Mouse (Mus musculus) heart, adult 2 months (tissue): ENCODE measurements around the gene Foxd3. TPM values are rescaled to one million over a fixed set of nuclear protein-coding genes. Genes with fewer than 3 reads are reported as not detected.
"Not testable (repeated sequence)": the region's sequence is repeated elsewhere in the genome, so short reads cannot be mapped to it uniquely, and the experiment has no call there.

Experiments
- DNase-seq, 2 experiments: peaks; one replicate each; pipeline ENCODE4 v3.0.0; 2021
- H3K27ac ChIP-seq: fragments of 200-600 bp; 2 replicates; pipeline ENCODE4 v1.8.1; 2022
- H3K27me3 ChIP-seq: fragments of 200-500 bp; 2 replicates; pipeline ENCODE4 v1.6.1; 2012; ENCODE audit warnings: mild to moderate bottlenecking, low read length, inconsistent platforms, mixed read lengths; ENCODE audit not compliant: control insufficient read depth, insufficient read depth
- H3K36me3 ChIP-seq: fragments of 200-500 bp; 2 replicates; pipeline ENCODE4 v1.6.1; 2012; ENCODE audit warnings: low read length, inconsistent platforms; ENCODE audit not compliant: control insufficient read depth, insufficient read depth
- H3K4me1 ChIP-seq: fragments of 200-500 bp; 2 replicates; pipeline ENCODE4 v1.6.1; 2011; ENCODE audit warnings: low read length; ENCODE audit not compliant: control insufficient read depth, insufficient read depth
- H3K4me3 ChIP-seq: fragments of 200-600 bp; 2 replicates; pipeline ENCODE4 v1.8.1; 2022
- H3K79me2 ChIP-seq: fragments of 200-500 bp; replicated peaks from 2 replicates; pipeline ENCODE4 v1.6.1; 2012; ENCODE audit warnings: mild to moderate bottlenecking, inconsistent platforms, low read length, moderate library complexity, mixed read lengths; ENCODE audit not compliant: control insufficient read depth, insufficient read depth
- H3K9ac ChIP-seq: fragments of 200-500 bp; 2 replicates; pipeline ENCODE4 v1.6.1; 2012; ENCODE audit warnings: low read depth, mild to moderate bottlenecking, control low read depth, inconsistent platforms, low read length, mixed read lengths
- CTCF ChIP-seq: fragments of 200-600 bp; IDR thresholded peaks from 2 replicates; pipeline ENCODE4 v1.8.1; 2022; ENCODE audit warnings: antibody characterized with exemption, mild to moderate bottlenecking, moderate library complexity
- EP300 ChIP-seq: fragments of 200-500 bp; IDR thresholded peaks from 2 replicates; pipeline ENCODE4 v1.6.1; 2011; ENCODE audit warnings: low read depth, low read length, control low read depth; ENCODE audit not compliant: insufficient read depth
- POLR2A ChIP-seq: fragments of 200-500 bp; IDR thresholded peaks from 2 replicates; pipeline ENCODE4 v1.6.1; 2011; ENCODE audit warnings: mild to moderate bottlenecking, low read depth, low read length, control low read depth; ENCODE audit not compliant: insufficient read depth
- WGBS: fragments of 180-500 bp; shearing (Covaris S2); methylation state at CpG from one replicate; pipeline ENCODE4 v1.1.7; 2018; 5-methylcytosine and 5-hydroxymethylcytosine counted together
- intact Hi-C: fragments of 180-260 bp; cut with DNase I; formaldehyde crosslinking; loops from one replicate; pipeline ENCODE4 v1.15.1; 2025
- polyA plus RNA-seq: library from polyadenylated mRNA; depleted of rRNA; stranded (reverse); fragments of >200 nt; gene quantifications from 2 replicates; pipeline ENCODE4 v1.2.3, GENCODE M21; 2012
- total RNA-seq, 2 experiments: library from RNA; stranded (reverse); gene quantifications; 2 replicates each; pipeline ENCODE4 v1.2.3; 2021

Foxd3 gene
- total and polyA plus RNA-seq, 3 experiments, result 0.27 to 0.86 (median 0.62) TPM

- H3K4me3 ChIP-seq, result no peak overlapping the region
- H3K4me1 ChIP-seq, result no peaks in the 10 kb centered on the region
- H3K9ac ChIP-seq, result no peak overlapping the region
- no peaks in the 10 kb centered on the region for H3K27me3 ChIP-seq
- DNase-seq, result no peak
- WGBS, result 77% methylated on average over 4 of the region's 4 CpGs
- intact Hi-C loops, result no loop called here
- no peak overlapping the region for H3K27ac ChIP-seq
- TF ChIP-seq EP300 (no peak), POLR2A (no peak), CTCF (no peak)
- no peaks in the 10 kb centered on the region for H3K36me3 ChIP-seq
- H3K79me2 ChIP-seq, result no peaks in the 10 kb centered on the region
These were observed 20.1 kb upstream of the Foxd3 start for GRCm38 (mm10) chr4:99636038-99636437.

GRCm38 (mm10) chr4:99636711-99637110 lies 19.4 kb upstream of the Foxd3 start:
- H3K27ac ChIP-seq, result no peak overlapping the region
- H3K4me1 ChIP-seq, result no peaks in the 10 kb centered on the region
- H3K9ac ChIP-seq, result no peak overlapping the region
- intact Hi-C loops, result no loop called here
- DNase-seq, result no peak
- H3K27me3 ChIP-seq, result no peaks in the 10 kb centered on the region
- TF ChIP-seq EP300 (no peak), CTCF (no peak), POLR2A (no peak)
- no peaks in the 10 kb centered on the region for H3K79me2 ChIP-seq
- H3K36me3 ChIP-seq, result no peaks in the 10 kb centered on the region
- 84% methylated on average over 4 of the region's 4 CpGs for WGBS
- H3K4me3 ChIP-seq, result no peak overlapping the region

- H3K4me3 ChIP-seq, H3K27ac ChIP-seq, H3K9ac ChIP-seq, intact Hi-C loops, H3K36me3 ChIP-seq, H3K79me2 ChIP-seq, H3K4me1 ChIP-seq, H3K27me3 ChIP-seq, DNase-seq: not testable (repeated sequence)
- 96% methylated on average over 5 of the region's 5 CpGs for WGBS
These were observed 15.5 kb upstream of the Foxd3 start for GRCm38 (mm10) chr4:99640619-99641018.

DNA sequence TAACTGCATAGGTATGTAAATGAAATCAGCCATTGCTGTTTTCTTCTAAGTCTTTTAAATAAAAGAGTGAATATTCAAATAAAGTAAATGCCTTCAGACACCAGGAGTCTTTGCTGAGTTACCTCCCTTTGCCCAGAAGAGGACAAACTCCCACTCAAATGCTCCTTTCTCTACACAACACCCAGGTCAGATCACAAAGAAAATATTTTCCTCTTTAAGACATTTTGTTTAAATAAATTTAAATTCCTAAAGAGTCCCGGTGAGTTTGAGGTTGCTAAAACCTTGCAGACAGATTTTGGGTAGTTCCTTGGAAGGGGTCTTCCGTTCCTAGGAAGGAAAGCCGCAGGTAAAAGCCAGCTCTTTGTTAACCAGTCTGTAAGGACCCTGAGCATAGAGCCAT lies 14.2 kb upstream of the Foxd3 start:
- H3K27me3 ChIP-seq, result no peaks in the 10 kb centered on the region; the same call in none of the 2 replicates
- H3K79me2 ChIP-seq, result no peaks in the 10 kb centered on the region
- no peak overlapping the region for H3K27ac ChIP-seq
- H3K4me1 ChIP-seq, result no peaks in the 10 kb centered on the region
- intact Hi-C loops, result no loop called here
- no peak for DNase-seq
- no peak overlapping the region for H3K9ac ChIP-seq
- H3K36me3 ChIP-seq, result no peaks in the 10 kb centered on the region
- H3K4me3 ChIP-seq, result no peak overlapping the region
- WGBS, result 48% methylated on average over 3 of the region's 3 CpGs
- TF ChIP-seq CTCF (no peak), POLR2A (no peak), EP300 (no peak)

DNA sequence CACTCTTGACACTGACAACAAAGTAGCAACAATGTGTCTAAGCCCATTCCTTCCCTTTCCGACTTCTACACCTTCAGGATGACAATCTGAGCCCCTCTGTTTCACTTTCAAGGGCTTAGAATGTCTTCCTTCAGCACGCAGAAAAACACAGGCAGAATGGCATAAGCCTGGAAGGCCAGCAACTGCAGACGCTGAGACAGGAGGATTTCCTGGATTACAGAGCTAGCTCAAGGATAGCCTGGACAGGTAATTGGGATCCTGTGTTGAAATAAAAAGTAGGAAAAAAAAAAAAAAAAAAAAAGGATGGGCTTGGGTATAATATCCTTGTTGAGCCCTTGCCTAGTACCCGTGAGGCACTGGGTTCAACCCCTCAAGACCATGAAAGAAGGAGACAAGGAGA lies 10.5 kb upstream of the Foxd3 start:
- Histone ChIP-seq H3K9ac (no peak overlapping the region), H3K4me1 (no peaks in the 10 kb centered on the region), H3K4me3 (no peak overlapping the region), H3K27ac (no peak overlapping the region), H3K79me2 (no peaks in the 10 kb centered on the region), H3K36me3 (no peaks in the 10 kb centered on the region), H3K27me3 (peaks cover 6% of the 10 kb centered on the region)
- DNase-seq, result no peak
- TF ChIP-seq EP300, result no peak
- intact Hi-C loops, result no loop called here
- WGBS, result 85% methylated on average over 4 of the region's 4 CpGs

DNA sequence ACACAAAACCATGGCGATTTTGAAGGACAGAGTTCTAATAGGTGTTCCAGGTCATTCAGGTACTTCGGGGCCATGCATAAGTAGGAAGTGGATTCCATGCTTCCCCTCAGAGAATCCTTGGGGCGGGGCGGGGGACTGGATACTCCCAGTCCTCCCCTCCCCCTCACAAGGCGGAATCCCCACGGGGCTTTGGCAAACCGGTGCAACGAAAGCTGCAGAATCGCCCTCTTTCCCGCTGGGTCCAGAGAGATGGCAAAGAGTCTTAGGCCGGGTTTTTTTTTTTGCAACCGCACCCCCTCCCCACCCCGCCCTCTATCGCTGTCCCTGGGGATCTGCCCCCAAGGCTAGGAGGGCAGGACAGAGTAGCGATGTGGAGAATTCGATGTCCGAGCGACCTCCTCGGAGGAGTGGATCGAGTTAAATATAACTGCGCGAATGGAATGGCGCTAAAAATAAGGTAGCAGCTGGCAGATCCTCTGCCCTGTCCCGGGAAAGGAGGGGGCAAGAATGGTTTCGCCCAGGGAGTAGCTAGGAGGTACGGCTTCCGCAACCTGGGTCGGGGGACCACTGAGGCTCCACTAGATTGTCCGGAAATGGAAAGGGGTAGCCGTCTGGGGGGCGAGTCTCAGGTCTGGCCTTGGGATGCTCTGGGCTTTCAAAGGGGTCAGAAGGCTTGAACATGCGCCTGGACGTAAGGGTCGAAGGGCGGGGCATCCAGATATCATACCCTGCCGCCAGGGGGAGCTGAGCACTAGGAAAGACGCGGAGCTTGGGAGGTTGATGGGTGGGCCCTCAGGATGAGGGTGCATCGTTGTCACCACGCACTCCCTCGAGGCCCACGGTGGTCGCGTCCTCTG lies 5.8 kb upstream of the Foxd3 start:
- H3K79me2 ChIP-seq, result no peaks in the 10 kb centered on the region
- DNase-seq, result peak in 1 of 2 experiments; percentile 23
- H3K27ac ChIP-seq, result no peak overlapping the region
- peaks cover 33% of the 10 kb centered on the region for H3K27me3 ChIP-seq
- H3K4me1 ChIP-seq, result no peaks in the 10 kb centered on the region
- WGBS, result 5% methylated on average over 44 of the region's 44 CpGs
- intact Hi-C loops, result no loop called here
- H3K4me3 ChIP-seq, result no peak overlapping the region
- H3K36me3 ChIP-seq, result no peaks in the 10 kb centered on the region
- TF ChIP-seq CTCF, result peak; percentile 48
- TF ChIP-seq POLR2A, result no peak
- no peak for TF ChIP-seq EP300
- no peak overlapping the region for H3K9ac ChIP-seq
